Mouse (Mus musculus) liver, embryonic 14.5 days (tissue): ENCODE measurements around the gene Lipe.

Source experiments
- CTCF ChIP-seq: IDR thresholded peaks from 2 replicates; pipeline ENCODE4 v1.5.1; 2016; ENCODE audit warnings: antibody characterized with exemption, low read depth, control low read depth
- EP300 ChIP-seq: IDR thresholded peaks from 2 replicates; pipeline ENCODE4 v1.6.1; 2016; ENCODE audit warnings: antibody characterized with exemption, low read depth

GRCm38 (mm10) chr7:25419943-25420342 lies 21.4 kb upstream of the Lipe start:
- no peak for TF ChIP-seq CTCF
- TF ChIP-seq EP300 = no peak
